13 mouse cellular contexts compared by ENCODE assay signal in genomic region chr8:30482956-30483355, GRCm38 (mm10).
"Had no signal": no experiment of that assay in that cellular context is flagged by ENCODE, and none has a peak within 500 bp of the region (broad histone marks: within the 10 kb centered on the region; RNA-seq: fewer than 3 reads in every experiment).

No protein-coding gene starts in this region.

- H3K9me3 ChIP-seq: liver, embryonic 13.5 days; midbrain, embryonic 12.5 days; stomach, embryonic 15.5 days had no signal

- H3K4me2 ChIP-seq: limb, embryonic 12.5 days; liver, embryonic 13.5 days; midbrain, embryonic 12.5 days; neural tube, embryonic 15.5 days; stomach, embryonic 15.5 days had no signal

- DNase-seq: kidney, adult 2 months; kidney, postnatal 25 days; liver; liver, embryonic 13.5 days; liver, postnatal 0 days; right cerebral cortex, postnatal 14 days; thymus, adult 2 months; thymus, postnatal 25 days had no signal

- H3K4me1 ChIP-seq: limb, embryonic 12.5 days; liver, embryonic 13.5 days; neural tube, embryonic 15.5 days; stomach, embryonic 15.5 days had no signal

- H3K9ac ChIP-seq: limb, embryonic 12.5 days; liver, embryonic 13.5 days; liver, postnatal 0 days; midbrain, embryonic 12.5 days; neural tube, embryonic 15.5 days; stomach, embryonic 15.5 days had no signal

- H3K4me3 ChIP-seq: layer of hippocampus, adult 2 months; limb, embryonic 12.5 days; liver, embryonic 13.5 days; midbrain, embryonic 12.5 days; neural tube, embryonic 15.5 days; stomach, embryonic 15.5 days had no signal

- H3K27ac ChIP-seq: layer of hippocampus, adult 2 months; limb, embryonic 12.5 days; liver, embryonic 13.5 days; midbrain, embryonic 12.5 days; neural tube, embryonic 15.5 days; stomach, embryonic 15.5 days had no signal

- ATAC-seq: liver, postnatal 0 days had no signal

- H3K27me3 ChIP-seq: limb, embryonic 12.5 days; liver, embryonic 13.5 days; midbrain, embryonic 12.5 days; neural tube, embryonic 15.5 days; stomach, embryonic 15.5 days had no signal

- H3K36me3 ChIP-seq: limb, embryonic 12.5 days; liver, embryonic 13.5 days; midbrain, embryonic 12.5 days; neural tube, embryonic 15.5 days; stomach, embryonic 15.5 days had no signal
